Mouse (Mus musculus) subcutaneous adipose tissue, adult 2 months (tissue): ENCODE results near the gene Vmn2r1. TPM values are rescaled to one million over a fixed set of nuclear protein-coding genes. Genes with fewer than 3 reads are reported as not detected.

Experiments
- polyA plus RNA-seq: library from polyadenylated mRNA; depleted of rRNA; stranded (reverse); fragments of >200 nt; gene quantifications from 2 replicates; pipeline ENCODE4 v1.2.3, GENCODE M21; 2012; ENCODE audit warnings: low replicate concordance; rRNA removed

The Vmn2r1 gene
- 0.04 and 0.06 TPM in 2 replicates for polyA plus RNA-seq

DNA sequence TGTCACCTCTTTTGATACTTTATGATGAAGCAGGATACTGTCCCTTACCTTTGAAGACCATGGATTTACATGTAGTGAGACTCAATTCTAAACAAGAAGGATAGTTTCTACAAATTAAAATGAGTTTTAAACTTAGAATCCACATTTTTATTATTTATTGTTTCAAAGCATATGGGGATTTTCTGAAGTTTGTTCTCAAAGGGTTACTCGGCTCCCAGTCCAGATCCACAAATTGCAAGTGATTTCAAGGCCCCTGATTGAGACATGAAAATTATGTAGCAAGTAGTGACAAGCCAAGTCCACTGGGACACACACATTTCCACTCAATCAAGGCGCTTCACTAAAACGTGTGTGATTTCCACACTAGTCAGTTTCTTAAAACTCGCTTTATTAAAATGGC is at the start of gene Vmn2r1:
TSS of gene Vmn2r1 (plus strand) at position 301 of the 400 bp plus-strand sequence.

DNA sequence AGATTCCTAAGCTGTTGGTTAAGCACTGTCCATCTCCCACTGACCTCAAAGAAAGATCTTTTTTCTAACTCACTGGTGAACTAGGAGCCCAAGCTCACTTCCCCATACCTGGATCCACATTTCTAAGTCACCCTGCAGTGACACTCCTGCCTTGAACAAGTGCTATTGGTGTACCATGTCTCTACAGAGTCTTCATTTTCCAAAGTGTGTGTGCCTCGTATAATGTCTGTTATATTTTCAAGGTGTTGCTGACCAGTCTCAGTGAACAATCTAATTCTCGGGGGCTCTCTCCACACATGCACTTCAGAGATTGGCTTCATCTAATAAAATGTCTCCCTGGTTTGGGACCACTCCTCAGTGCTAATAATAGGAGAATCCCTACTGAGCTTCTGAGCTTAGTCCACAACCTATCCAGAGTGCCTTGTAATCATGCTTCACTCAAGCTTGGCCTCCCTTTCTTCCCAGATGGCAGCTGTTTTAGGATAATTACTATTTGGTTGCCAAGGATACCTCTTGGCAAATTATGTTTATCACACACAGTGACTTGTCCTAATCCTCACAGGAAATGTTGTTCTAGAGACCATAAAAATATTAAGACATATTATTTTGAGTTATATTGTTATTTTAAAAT is 60.6 kb downstream of the Vmn2r1 start, which contains the start of gene Vmn2r2:
TSS of gene Vmn2r2 (minus strand) at position 51 of the 631 bp plus-strand sequence.

Other genes starting within 250 kb of the Vmn2r1 start
- gene Plch1, start 182.1 kb upstream of the Vmn2r1 start, polyA plus RNA-seq = 2.0 TPM in 1 of 2 replicates, not detected in the other
- 3.6 and 4.7 TPM in 2 replicates for gene E130311K13Rik, start 152.1 kb upstream of the Vmn2r1 start, polyA plus RNA-seq
- gene Slc33a1, start 116.8 kb upstream of the Vmn2r1 start, polyA plus RNA-seq = 12.8 and 17.3 TPM in 2 replicates
- 3.4 and 5.5 TPM in 2 replicates for gene Gmps, start 105.4 kb upstream of the Vmn2r1 start, polyA plus RNA-seq
- not detected in 2 replicates for gene Vmn2r2, start 60.4 kb downstream of the Vmn2r1 start, polyA plus RNA-seq
- not detected in 2 replicates for gene Vmn2r3, start 208.2 kb downstream of the Vmn2r1 start, polyA plus RNA-seq